Mouse (Mus musculus) liver, adult 2 months (tissue): Measurements from ENCODE around the gene Lnpep.

ENCODE experiments used
- CTCF ChIP-seq: fragments of 200-500 bp; IDR thresholded peaks from 2 replicates; pipeline ENCODE4 v1.5.1; 2011; ENCODE audit warnings: low read depth, low read length, control low read depth
- POLR2A ChIP-seq: fragments of 200-500 bp; IDR thresholded peaks from 2 replicates; pipeline ENCODE4 v1.6.1; 2011; ENCODE audit warnings: low read length, control low read depth; ENCODE audit not compliant: insufficient read depth; ENCODE audit errors: extremely low read depth

DNA sequence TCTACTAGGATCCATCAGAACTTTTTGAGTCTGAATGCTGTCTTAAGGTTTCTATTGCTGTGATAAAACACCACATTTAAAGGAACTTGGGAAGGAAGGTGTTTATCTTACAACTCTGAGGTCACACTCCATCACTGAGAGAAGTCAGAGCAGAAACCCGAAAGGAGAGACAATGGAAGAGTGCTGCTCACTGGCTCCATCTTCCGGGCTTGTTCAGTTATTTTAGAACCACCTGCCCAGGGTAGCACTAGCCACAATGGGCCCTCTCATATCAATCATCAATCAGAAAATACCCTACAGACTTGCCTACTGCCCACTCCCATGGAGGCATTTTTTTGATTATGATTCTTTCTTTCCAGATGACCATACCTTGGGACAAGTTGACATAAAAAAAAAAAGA lies 41.0 kb downstream of the Lnpep start:
- TF ChIP-seq CTCF (no peak), POLR2A (no peak)
